Mouse (Mus musculus): ENCODE data around the gene Baat.

- TF ChIP-seq CTCF (conservative IDR thresholded peaks at IDR 0.05; ENCODE audit: insufficient read depth, insufficient read length, low read depth, low read length) (no peak), POLR2A (IDR thresholded peaks at IDR 0.05; ENCODE audit: low read depth, low read length) (no peak)
These were observed 31.8 kb downstream of the Baat start for GRCm38 (mm10) chr4:49474583-49474982.
